Mouse (Mus musculus) pancreas, adult 10 weeks (tissue): Measurements from ENCODE around the gene Olfr105-ps. TPM values are rescaled to one million over a fixed set of nuclear protein-coding genes. Genes with fewer than 3 reads are reported as not detected.

Experiments used
- polyA plus RNA-seq: library from polyadenylated mRNA; stranded (reverse); fragments of 350-450 nt; fragmentation: Illumina TruSeq; extraction: RNeasy Lipid Tissue Mini Kit (QIAGEN cat#74804); gene quantifications from one replicate; pipeline ENCODE4 v1.2.3, GENCODE M21; 2015; ENCODE audit warnings: low read depth, low replicate concordance; ENCODE audit not compliant: insufficient read depth

Olfr105-ps gene
- polyA plus RNA-seq = not detected

GRCm38 (mm10) chr17:37378733-37379132 lies at the start of gene Olfr105-ps:
Gene Olfr105-ps (plus strand): TSS chr17:37379033.

GRCm38 (mm10) chr17:37339598-37339997 lies 39.2 kb upstream of the Olfr105-ps start, which contains the start of gene Olfr103:
Gene Olfr103 (minus strand): TSS chr17:37339698.

GRCm38 (mm10) chr17:37359282-37359681 lies 19.6 kb upstream of the Olfr105-ps start, which contains the start of gene Olfr104-ps:
Gene Olfr104-ps (plus strand): TSS chr17:37359582.

GRCm38 (mm10) chr17:37390093-37390492 lies 11.3 kb downstream of the Olfr105-ps start, which contains the start of gene Olfr106-ps:
Gene Olfr106-ps (plus strand): TSS chr17:37390393.

GRCm38 (mm10) chr17:37398926-37399325 lies 20.1 kb downstream of the Olfr105-ps start, which contains the start of gene Olfr107:
Gene Olfr107 (plus strand): TSS chr17:37399226.

Other genes starting within 250 kb of the Olfr105-ps start
- gene Olfr93, start 217.5 kb upstream of the Olfr105-ps start, polyA plus RNA-seq = not detected
- not detected for gene Ubd, start 185.1 kb upstream of the Olfr105-ps start, polyA plus RNA-seq
- gene Olfr94, start 178.0 kb upstream of the Olfr105-ps start, polyA plus RNA-seq = not detected
- gene Olfr95, start 165.9 kb upstream of the Olfr105-ps start, polyA plus RNA-seq = not detected
- not detected for gene Olfr96, start 158.9 kb upstream of the Olfr105-ps start, polyA plus RNA-seq
- gene Olfr97, start 141.7 kb upstream of the Olfr105-ps start, polyA plus RNA-seq = not detected
- gene Olfr98, start 115.3 kb upstream of the Olfr105-ps start, polyA plus RNA-seq = not detected
- 5.1 TPM for gene H2-M3, start 108.8 kb upstream of the Olfr105-ps start, polyA plus RNA-seq
- not detected for gene Olfr99, start 95.6 kb upstream of the Olfr105-ps start, polyA plus RNA-seq
- not detected for gene Olfr101, start 74.7 kb upstream of the Olfr105-ps start, polyA plus RNA-seq
- not detected for gene Olfr102, start 62.0 kb upstream of the Olfr105-ps start, polyA plus RNA-seq
- not detected for gene Olfr103, start 39.3 kb upstream of the Olfr105-ps start, polyA plus RNA-seq
- gene Olfr104-ps, start 19.5 kb upstream of the Olfr105-ps start, polyA plus RNA-seq = not detected
- not detected for gene Olfr106-ps, start 11.4 kb downstream of the Olfr105-ps start, polyA plus RNA-seq
- gene Olfr107, start 20.2 kb downstream of the Olfr105-ps start, polyA plus RNA-seq = not detected
- gene Olfr108, start 66.4 kb downstream of the Olfr105-ps start, polyA plus RNA-seq = not detected
- gene Olfr109, start 79.9 kb downstream of the Olfr105-ps start, polyA plus RNA-seq = not detected
- gene H2-M2, start 104.5 kb downstream of the Olfr105-ps start, polyA plus RNA-seq = not detected
- not detected for gene Olfr110, start 113.4 kb downstream of the Olfr105-ps start, polyA plus RNA-seq
- gene Olfr111, start 129.0 kb downstream of the Olfr105-ps start, polyA plus RNA-seq = not detected
- not detected for gene Olfr112, start 190.4 kb downstream of the Olfr105-ps start, polyA plus RNA-seq
- not detected for gene Olfr113, start 198.6 kb downstream of the Olfr105-ps start, polyA plus RNA-seq
- gene Olfr114, start 213.7 kb downstream of the Olfr105-ps start, polyA plus RNA-seq = not detected
- not detected for gene Olfr115, start 248.1 kb downstream of the Olfr105-ps start, polyA plus RNA-seq
- gene Olfr116, start 248.2 kb downstream of the Olfr105-ps start, polyA plus RNA-seq = not detected